Mouse (Mus musculus) kidney, adult 9 months (tissue): Measurements from ENCODE around the gene Abcc12.

Source experiments
- DNase-seq: peaks from one replicate; pipeline ENCODE4 v3.0.0; 2022

Abcc12 gene

GRCm38 (mm10) chr8:86578076-86578475 lies 2.4 kb downstream of the Abcc12 start:
- DNase-seq: peak; percentile 54

- no peak for DNase-seq
Observed at GRCm38 (mm10) chr8:86577547-86577946, 2.9 kb downstream of the Abcc12 start.

GRCm38 (mm10) chr8:86563674-86564073 lies 16.8 kb downstream of the Abcc12 start:
- DNase-seq: no peak

GRCm38 (mm10) chr8:86561737-86562136 lies 18.7 kb downstream of the Abcc12 start:
- no peak for DNase-seq

GRCm38 (mm10) chr8:86560688-86561065 lies 19.8 kb downstream of the Abcc12 start:
- DNase-seq: no peak

- DNase-seq: no peak
Observed at GRCm38 (mm10) chr8:86559947-86560687, 20.4 kb downstream of the Abcc12 start.

GRCm38 (mm10) chr8:86557186-86558045 lies 23.1 kb downstream of the Abcc12 start:
- no peak for DNase-seq

- no peak for DNase-seq
Observed at GRCm38 (mm10) chr8:86555564-86555963, 24.9 kb downstream of the Abcc12 start.

GRCm38 (mm10) chr8:86554220-86554891 lies 26.1 kb downstream of the Abcc12 start:
- DNase-seq: no peak

GRCm38 (mm10) chr8:86550516-86550915 lies 30.0 kb downstream of the Abcc12 start:
- DNase-seq: no peak

GRCm38 (mm10) chr8:86546001-86546400 lies 34.5 kb downstream of the Abcc12 start:
- no peak for DNase-seq

- DNase-seq: no peak
Observed at GRCm38 (mm10) chr8:86540906-86541305, 39.6 kb downstream of the Abcc12 start.

GRCm38 (mm10) chr8:86540376-86540775 lies 40.1 kb downstream of the Abcc12 start:
- no peak for DNase-seq

GRCm38 (mm10) chr8:86536663-86536987 lies 43.9 kb downstream of the Abcc12 start:
- no peak for DNase-seq

GRCm38 (mm10) chr8:86535791-86536662 lies 44.5 kb downstream of the Abcc12 start:
- DNase-seq: peak; percentile 80

GRCm38 (mm10) chr8:86535068-86535560 lies 45.4 kb downstream of the Abcc12 start:
- peak; percentile 1 for DNase-seq

- no peak for DNase-seq
Observed at GRCm38 (mm10) chr8:86529714-86530113, 50.8 kb downstream of the Abcc12 start.

GRCm38 (mm10) chr8:86527336-86528029 lies 53.0 kb downstream of the Abcc12 start:
- DNase-seq: no peak

GRCm38 (mm10) chr8:86526808-86527207 lies 53.7 kb downstream of the Abcc12 start:
- no peak for DNase-seq

- no peak for DNase-seq
Observed at GRCm38 (mm10) chr8:86514203-86514602, 66.3 kb downstream of the Abcc12 start.

GRCm38 (mm10) chr8:86512886-86513285 lies 67.6 kb downstream of the Abcc12 start:
- no peak for DNase-seq
